ENCODE assay signal across 9 mouse cellular contexts in the genomic region with DNA sequence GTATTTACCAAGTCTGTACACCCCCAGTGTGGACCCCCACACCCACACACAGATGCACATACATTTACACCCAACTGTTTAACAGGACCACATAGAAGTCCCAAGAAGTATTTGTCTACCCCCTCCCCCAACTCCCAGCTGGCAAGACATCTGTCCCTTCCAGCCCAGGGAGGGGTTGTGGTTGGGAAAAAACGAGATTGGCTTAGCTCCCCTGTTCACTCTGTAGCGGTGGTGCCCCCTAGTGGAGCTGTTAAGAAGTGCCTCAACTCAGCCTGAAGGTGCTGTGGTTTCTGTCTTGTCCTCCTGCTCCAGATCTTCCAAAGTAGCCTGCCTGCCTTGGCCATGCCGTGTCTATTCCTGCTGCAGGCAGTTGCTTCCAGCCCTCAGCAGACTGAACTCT. TPM values are rescaled to one million over a fixed set of nuclear protein-coding genes. Genes with fewer than 3 reads are reported as not detected.
DNase-seq lines count a peak whose midpoint lies in the region; ATAC-seq lines count a peak whose summit lies in the region.
"Had no signal": no experiment of that assay in that cellular context is flagged by ENCODE, and none has a peak within 500 bp of the region (broad histone marks: within the 10 kb centered on the region; RNA-seq: fewer than 3 reads in every experiment).

No protein-coding gene starts in this region.

- no peaks in the 10 kb centered on the region for H3K36me3 ChIP-seq in intestine, embryonic 14.5 days (ENCODE audit: control insufficient read depth, insufficient read depth, low read length)
- no peaks in the 10 kb centered on the region for H3K36me3 ChIP-seq in intestine, embryonic 16.5 days (ENCODE audit: control insufficient read depth, insufficient read depth, low read length)
- H3K36me3 ChIP-seq in intestine, embryonic 15.5 days, result no peaks in the 10 kb centered on the region
- no peaks in the 10 kb centered on the region for H3K36me3 ChIP-seq in splenic B cell, adult 2 months (ENCODE audit: control insufficient read depth, insufficient read depth, low read length, poor library complexity, severe bottlenecking)
- H3K36me3 ChIP-seq: embryonic facial prominence, embryonic 12.5 days had no signal

- ATAC-seq in intestine, embryonic 14.5 days (replicated peaks; ENCODE audit: low FRiP score, low TSS enrichment, low read depth), result no peak
- ATAC-seq in intestine, embryonic 16.5 days, result no peak
- ATAC-seq in frontal cortex, adult (ENCODE audit: low TSS enrichment), result peak; percentile 79
- 0 out of 2 replicates have a peak, but pooled peaks have one; percentile 43 for ATAC-seq in intestine, embryonic 15.5 days

- 8% methylated on average over 3 of the region's 3 CpGs for WGBS in intestine, embryonic 14.5 days
- WGBS in intestine, embryonic 16.5 days, result 11% methylated on average over 3 of the region's 3 CpGs
- 4% methylated on average over 3 of the region's 3 CpGs for WGBS in intestine, embryonic 15.5 days

- H3K27ac ChIP-seq in intestine, embryonic 14.5 days (ENCODE audit: low read depth), result no peak overlapping the region
- H3K27ac ChIP-seq in intestine, embryonic 16.5 days (ENCODE audit: low read length), result no peak overlapping the region
- no peak overlapping the region for H3K27ac ChIP-seq in intestine, embryonic 15.5 days
- H3K27ac ChIP-seq: embryonic facial prominence, embryonic 12.5 days had no signal

- intact Hi-C loops in left cerebral cortex, postnatal 25 days (cut with DNase I), result loop anchor here (2.0 to 5.0 kb wide), 2 partner anchors 38 to 64 kb away; partner anchors contain the start of gene Gh

- H3K4me3 ChIP-seq in intestine, embryonic 14.5 days (ENCODE audit: low read depth, low read length), result no peak overlapping the region
- H3K4me3 ChIP-seq in intestine, embryonic 16.5 days (ENCODE audit: low read length), result no peak overlapping the region
- H3K4me3 ChIP-seq in intestine, embryonic 15.5 days (replicated peaks), result no peak overlapping the region
- H3K4me3 ChIP-seq: embryonic facial prominence, embryonic 12.5 days had no signal

- DNase-seq in intestine, embryonic 14.5 days (ENCODE audit: low spot score), result peak; percentile 89
- peak; percentile 76 to 83 for DNase-seq in cerebellum, adult 18-20 months
- DNase-seq in left cerebral cortex, postnatal 25 days (ENCODE audit: low spot score in 2 of 2), result peak; percentile 64 to 75
- DNase-seq in monocyte, adult 2 months (ENCODE audit: low read depth in 1 of 2, low spot score in 2 of 2), result peak; percentile 27 to 59
- DNase-seq in splenic B cell, adult 2 months (ENCODE audit: low read depth, low spot score), result peak; percentile 84

- H3K9me3 ChIP-seq in intestine, embryonic 14.5 days (ENCODE audit: control insufficient read depth, low read length), result no peaks in the 10 kb centered on the region
- no peaks in the 10 kb centered on the region for H3K9me3 ChIP-seq in intestine, embryonic 16.5 days (ENCODE audit: control insufficient read depth, low read length)
- H3K9me3 ChIP-seq in intestine, embryonic 15.5 days, result no peaks in the 10 kb centered on the region
- H3K9me3 ChIP-seq: embryonic facial prominence, embryonic 12.5 days had no signal

- no peak overlapping the region for H3K4me2 ChIP-seq in intestine, embryonic 14.5 days (ENCODE audit: low read length)
- no peak overlapping the region for H3K4me2 ChIP-seq in intestine, embryonic 16.5 days (ENCODE audit: low read depth, low read length)
- no peak overlapping the region for H3K4me2 ChIP-seq in intestine, embryonic 15.5 days (replicated peaks)
- H3K4me2 ChIP-seq: embryonic facial prominence, embryonic 12.5 days had no signal

- H3K9ac ChIP-seq in intestine, embryonic 14.5 days (ENCODE audit: low read length), result no peak overlapping the region
- no peak overlapping the region for H3K9ac ChIP-seq in intestine, embryonic 16.5 days (ENCODE audit: low read depth, low read length)
- no peak overlapping the region for H3K9ac ChIP-seq in intestine, embryonic 15.5 days
- H3K9ac ChIP-seq: embryonic facial prominence, embryonic 12.5 days had no signal

- H3K4me1 ChIP-seq in intestine, embryonic 14.5 days (replicated peaks; ENCODE audit: control insufficient read depth, insufficient read depth, low read length), result 0 out of 2 replicates have a peak, but pooled peaks cover 6% of the 10 kb centered on the region
- H3K4me1 ChIP-seq in intestine, embryonic 16.5 days (ENCODE audit: control insufficient read depth, insufficient read depth, low read length), result no peaks in the 10 kb centered on the region
- H3K4me1 ChIP-seq in intestine, embryonic 15.5 days (replicated peaks), result peaks cover 13% of the 10 kb centered on the region

- no peaks in the 10 kb centered on the region for H3K27me3 ChIP-seq in intestine, embryonic 14.5 days (replicated peaks; ENCODE audit: control insufficient read depth, insufficient read depth, low read length)
- H3K27me3 ChIP-seq in intestine, embryonic 16.5 days (replicated peaks; ENCODE audit: control insufficient read depth, insufficient read depth, low read length), result no peaks in the 10 kb centered on the region
- H3K27me3 ChIP-seq in intestine, embryonic 15.5 days (replicated peaks), result no peaks in the 10 kb centered on the region
- H3K27me3 ChIP-seq in splenic B cell, adult 2 months (ENCODE audit: control insufficient read depth, insufficient read depth, low read length, poor library complexity, severe bottlenecking), result no peaks in the 10 kb centered on the region
- H3K27me3 ChIP-seq: embryonic facial prominence, embryonic 12.5 days had no signal

RNA-seq across cellular contexts. Expression of gene Prr29, which starts 1.0 kb away (rescaled TPM):
- 0.60 and 0.74 TPM in 2 replicates for polyA plus RNA-seq in intestine, embryonic 14.5 days (2014; fragmentation: Nextera tagmentation; extraction: Ambion mirVana)
- 0.53 and 0.54 TPM in 2 replicates for polyA plus RNA-seq in intestine, embryonic 16.5 days (2015; fragmentation: Nextera tagmentation; extraction: Ambion mirVana)
- polyA plus RNA-seq in intestine, embryonic 15.5 days (2015; fragmentation: Nextera tagmentation; extraction: Ambion mirVana), result 0.34 and 0.69 TPM in 2 replicates
- total RNA-seq in left cerebral cortex, postnatal 25 days (2021), result not detected
- polyA plus RNA-seq: embryonic facial prominence, embryonic 12.5 days had no signal

RNA-seq across cellular contexts. Expression of gene Scn4a, which starts 13.2 kb away (rescaled TPM):
- 0.04 TPM in 1 of 2 replicates, not detected in the other for polyA plus RNA-seq in intestine, embryonic 14.5 days (2014; fragmentation: Nextera tagmentation; extraction: Ambion mirVana)
- 0.02 TPM in 1 of 2 replicates, not detected in the other for polyA plus RNA-seq in intestine, embryonic 16.5 days (2015; fragmentation: Nextera tagmentation; extraction: Ambion mirVana)
- 0.03 and 0.05 TPM in 2 replicates for polyA plus RNA-seq in intestine, embryonic 15.5 days (2015; fragmentation: Nextera tagmentation; extraction: Ambion mirVana)
- total RNA-seq in left cerebral cortex, postnatal 25 days (2021), result not detected

RNA-seq across cellular contexts. Expression of gene Icam2, which starts 21.6 kb away (rescaled TPM):
- 41.6 and 50.5 TPM in 2 replicates for polyA plus RNA-seq in intestine, embryonic 14.5 days (2014; fragmentation: Nextera tagmentation; extraction: Ambion mirVana)
- 38.3 and 40.5 TPM in 2 replicates for polyA plus RNA-seq in intestine, embryonic 16.5 days (2015; fragmentation: Nextera tagmentation; extraction: Ambion mirVana)
- 38.1 and 39.3 TPM in 2 replicates for polyA plus RNA-seq in intestine, embryonic 15.5 days (2015; fragmentation: Nextera tagmentation; extraction: Ambion mirVana)
- 1 to 10 TPM; 2.6 to 3.7 TPM for total RNA-seq in left cerebral cortex, postnatal 25 days (2021)

RNA-seq across cellular contexts. Expression of gene Cd79b, which starts 51.8 kb away (rescaled TPM):
- polyA plus RNA-seq in intestine, embryonic 14.5 days (2014; fragmentation: Nextera tagmentation; extraction: Ambion mirVana), result 3.8 and 4.2 TPM in 2 replicates
- 3.0 and 4.4 TPM in 2 replicates for polyA plus RNA-seq in intestine, embryonic 16.5 days (2015; fragmentation: Nextera tagmentation; extraction: Ambion mirVana)
- polyA plus RNA-seq in intestine, embryonic 15.5 days (2015; fragmentation: Nextera tagmentation; extraction: Ambion mirVana), result 2.9 and 3.0 TPM in 2 replicates
- total RNA-seq in left cerebral cortex, postnatal 25 days (2021), result under 1 TPM in 1 of 2 experiments, not detected in 1; 0.32 TPM

Comparison
In these comparisons a context has a peak if more than half of its experiments do, and no peak if none do; other contexts are left out.
1. ATAC-seq: peak in frontal cortex, adult (single experiment) and intestine, embryonic 15.5 days (single experiment); none in intestine, embryonic 14.5 days (single experiment) and intestine, embryonic 16.5 days (single experiment).
2. Peak in every context shown above with its lines, with median percentiles within 50 percentile points of each other: DNase-seq.